Mouse (Mus musculus): ENCODE data around the gene Med24.

- TF ChIP-seq POLR2A (IDR thresholded peaks at IDR 0.05; ENCODE audit: insufficient read depth, low read depth, low read length) (no peak), CTCF (IDR thresholded peaks at IDR 0.05) (no peak)
These were observed 20.5 kb upstream of the Med24 start for GRCm38 (mm10) chr11:98749716-98750115.
